Mouse (Mus musculus) kidney, postnatal 0 days (tissue): ENCODE measurements at regions not wholly inside any gene's neighbourhood (a gene's known extent, or its start where the extent isn't known, plus 50 kb on each side); places are given as distances from the start of the nearest gene placed in this dataset.

Experiments
- ATAC-seq: fragments of 200-750 bp; cut with Nextera tagmentation; replicated peaks from 2 replicates; pipeline ENCODE4 v1.8.0; 2017; ENCODE audit warnings: low read depth, moderate number of reproducible peaks, moderate TSS enrichment, moderate library complexity; ENCODE audit not compliant: low FRiP score
- DNase-seq: peaks from one replicate; pipeline ENCODE4 v3.0.0-alpha.2; 2016; ENCODE audit warnings: low spot score
- H3K27ac ChIP-seq: fragments of 300-500 bp; sonication (generic); 2 replicates; pipeline ENCODE4 v1.5.1; 2014; ENCODE audit warnings: mild to moderate bottlenecking
- H3K27me3 ChIP-seq: fragments of 300-500 bp; sonication (generic); 2 replicates; pipeline ENCODE4 v1.6.1; 2014; ENCODE audit warnings: low read length, mixed read lengths; ENCODE audit not compliant: insufficient read depth
- H3K36me3 ChIP-seq: fragments of 300-500 bp; sonication (generic); 2 replicates; pipeline ENCODE4 v1.6.1; 2014; ENCODE audit warnings: low read length, mixed read lengths; ENCODE audit not compliant: insufficient read depth
- H3K4me1 ChIP-seq: fragments of 300-500 bp; sonication (generic); replicated peaks from 2 replicates; pipeline ENCODE4 v1.6.1; 2014; ENCODE audit warnings: antibody characterized with exemption, low read length, mixed read lengths; ENCODE audit not compliant: insufficient read depth
- H3K4me2 ChIP-seq: fragments of 300-500 bp; sonication (generic); 2 replicates; pipeline ENCODE4 v1.6.1; 2014; ENCODE audit warnings: mild to moderate bottlenecking, low read length, moderate library complexity, mixed read lengths
- H3K4me3 ChIP-seq: fragments of 300-500 bp; sonication (generic); replicated peaks from 2 replicates; pipeline ENCODE4 v1.5.1; 2014; ENCODE audit warnings: low read depth, low read length
- H3K9ac ChIP-seq: fragments of 300-500 bp; sonication (generic); 2 replicates; pipeline ENCODE4 v1.6.1; 2014; ENCODE audit warnings: low read depth, low read length
- H3K9me3 ChIP-seq: fragments of 300-500 bp; sonication (generic); replicated peaks from 2 replicates; pipeline ENCODE4 v1.6.1; 2016; ENCODE audit warnings: low read length, inconsistent platforms, mixed read lengths
- CTCF ChIP-seq: IDR thresholded peaks from 2 replicates; pipeline ENCODE4 v1.5.1; 2016; ENCODE audit warnings: antibody characterized with exemption, low read depth, mild to moderate bottlenecking, moderate library complexity
- WGBS: fragments of 180-500 bp; shearing (Covaris S2); extraction: QIAGEN DNeasy Blood & Tissue Kit; methylation state at CpG from one replicate; pipeline ENCODE4 v1.1.7; 2014; 5-methylcytosine and 5-hydroxymethylcytosine counted together

GRCm38 (mm10) chr4:94439159-94439836, 117.0 kb upstream of the Gm10306 start:
- Histone ChIP-seq H3K4me2 (no peak overlapping the region), H3K4me3 (no peak overlapping the region), H3K9ac (no peak overlapping the region), H3K27ac (no peak overlapping the region), H3K4me1 (no peaks in the 10 kb centered on the region), H3K27me3 (no peaks in the 10 kb centered on the region), H3K9me3 (no peaks in the 10 kb centered on the region), H3K36me3 (no peaks in the 10 kb centered on the region)
- 77% methylated on average over 6 of the region's 6 CpGs for WGBS
- no peak for DNase-seq
- TF ChIP-seq CTCF, result no peak
- no peak for ATAC-seq

GRCm38 (mm10) chr4:94446604-94447003, 109.7 kb upstream of the Gm10306 start:
- TF ChIP-seq CTCF, result no peak
- H3K4me1 ChIP-seq, result no peaks in the 10 kb centered on the region
- H3K4me2 ChIP-seq, result no peak overlapping the region
- H3K27me3 ChIP-seq, result no peaks in the 10 kb centered on the region
- no peak overlapping the region for H3K9ac ChIP-seq
- H3K9me3 ChIP-seq, result no peaks in the 10 kb centered on the region
- no peaks in the 10 kb centered on the region for H3K36me3 ChIP-seq
- ATAC-seq, result no peak
- no peak overlapping the region for H3K4me3 ChIP-seq
- WGBS, result 47% methylated on average over 4 of the region's 4 CpGs
- DNase-seq, result no peak
- H3K27ac ChIP-seq, result no peak overlapping the region
